Mouse (Mus musculus) v-Abl transformed pro-B cells (cell line): ENCODE data around the gene L3mbtl1.

Experiments used
- in situ Hi-C, 2 experiments: fragments of 400-800 bp; cut with MboI; formaldehyde crosslinking; loops; one replicate each; pipeline ENCODE4 v1.15.1; 2025; ENCODE audit not compliant: unreplicated experiment in 2 of 2

Gene L3mbtl1

DNA sequence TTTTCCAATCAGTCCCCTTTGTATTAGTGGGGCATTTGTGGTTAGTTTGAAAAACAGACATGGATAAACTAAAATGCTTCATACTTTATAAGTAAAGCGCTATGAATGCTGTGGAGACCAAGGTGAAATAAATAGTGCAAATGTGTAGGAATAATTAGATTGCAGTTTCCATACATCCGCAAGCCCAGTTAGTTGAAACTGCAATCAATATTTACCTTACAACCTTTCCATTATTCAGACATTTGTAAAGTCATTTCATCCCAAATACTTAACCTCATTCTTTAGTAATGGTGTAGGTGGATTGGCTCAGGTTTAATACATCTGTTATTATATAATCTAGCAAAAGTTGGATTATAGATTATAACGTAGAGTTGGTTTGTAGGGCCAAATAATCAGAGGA lies 7.6 kb upstream of the L3mbtl1 start:
- in situ Hi-C loops: loop anchor here in 1 of 2 experiments (10.0 kb wide), 1 partner anchor 139 kb away; no protein-coding TSS in a partner anchor

DNA sequence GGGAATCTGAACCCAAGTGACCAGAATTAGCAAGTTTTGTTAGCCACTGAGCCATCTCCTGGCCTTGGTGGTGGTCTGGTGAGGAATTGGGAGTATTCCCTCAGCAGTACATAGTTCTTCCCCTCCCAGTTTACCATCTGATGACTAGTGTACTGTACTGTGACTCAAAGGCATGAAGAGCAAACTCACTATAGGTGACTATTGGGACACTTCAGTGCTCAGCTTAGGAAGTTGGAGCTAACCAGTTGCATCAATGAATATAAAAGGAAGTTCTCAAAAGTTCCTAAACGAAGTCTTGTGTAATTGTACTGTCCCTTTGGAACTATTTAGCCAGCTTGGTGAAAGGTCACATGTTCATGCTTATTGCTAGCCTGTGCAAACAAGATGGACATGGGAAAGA lies 3.7 kb upstream of the L3mbtl1 start:
- in situ Hi-C loops: loop anchor here in 1 of 2 experiments (10.0 kb wide), 1 partner anchor 135 kb away; no protein-coding TSS in a partner anchor

DNA sequence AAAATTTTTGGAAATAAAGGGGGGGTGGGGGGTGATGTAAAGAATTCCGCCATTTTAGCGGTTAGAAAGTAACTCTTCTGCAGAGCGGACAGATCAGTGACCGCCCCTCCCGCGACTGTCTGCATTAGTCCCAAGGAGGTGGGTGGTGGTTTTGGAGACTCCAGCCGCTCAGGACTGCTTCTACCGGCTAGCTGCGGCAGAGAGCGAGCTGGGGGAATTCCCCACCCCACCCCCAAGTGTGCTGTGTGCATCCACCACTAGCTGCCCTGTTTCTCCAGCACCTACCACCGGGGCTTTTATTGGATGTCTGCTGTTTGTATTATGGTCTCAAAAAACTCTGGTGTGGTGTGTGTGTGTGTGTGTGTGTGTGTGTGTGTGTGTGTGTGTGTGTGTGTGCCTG lies 659 bp downstream of the L3mbtl1 start:
- in situ Hi-C loops: no loop called here

DNA sequence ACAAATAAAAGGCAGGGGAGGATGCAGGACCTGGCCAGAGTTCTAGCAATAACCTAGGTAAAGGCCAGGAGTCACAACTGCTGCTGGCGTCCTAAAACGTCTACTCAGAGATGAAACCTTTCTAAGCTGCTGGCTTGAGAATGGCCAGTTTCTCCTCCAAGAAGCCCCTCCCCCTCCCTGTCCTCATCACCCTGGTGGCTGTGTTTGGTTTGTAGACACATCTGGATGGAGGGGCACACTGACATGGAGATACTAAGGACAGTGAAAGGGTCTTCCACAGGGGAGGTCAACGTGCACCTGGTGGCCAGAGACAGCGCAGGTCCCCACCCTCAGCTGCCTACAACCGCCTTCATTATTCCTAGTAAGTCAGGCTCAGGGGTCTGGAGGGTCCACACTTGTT lies 3.7 kb downstream of the L3mbtl1 start:
- in situ Hi-C loops: no loop called here

DNA sequence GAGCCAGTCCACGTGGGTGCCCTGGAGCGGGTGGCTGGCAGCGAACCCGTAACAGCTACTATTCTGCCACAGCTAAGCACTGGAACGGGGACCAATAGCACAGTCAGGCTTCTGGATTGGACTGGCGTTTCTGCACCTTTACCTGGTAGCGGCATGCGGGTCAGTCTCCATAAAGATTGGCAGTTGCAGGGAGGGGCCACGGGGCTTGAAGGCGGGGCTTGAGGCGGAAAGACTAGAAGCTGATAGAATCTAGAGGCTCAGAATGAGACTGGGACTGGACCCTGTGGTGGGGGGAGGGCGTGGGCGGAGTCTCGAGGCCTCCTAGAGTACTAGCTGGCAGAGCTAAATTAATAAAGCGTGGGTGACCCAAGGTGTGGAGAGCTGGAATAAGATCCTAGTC lies 4.5 kb downstream of the L3mbtl1 start:
- in situ Hi-C loops: no loop called here

DNA sequence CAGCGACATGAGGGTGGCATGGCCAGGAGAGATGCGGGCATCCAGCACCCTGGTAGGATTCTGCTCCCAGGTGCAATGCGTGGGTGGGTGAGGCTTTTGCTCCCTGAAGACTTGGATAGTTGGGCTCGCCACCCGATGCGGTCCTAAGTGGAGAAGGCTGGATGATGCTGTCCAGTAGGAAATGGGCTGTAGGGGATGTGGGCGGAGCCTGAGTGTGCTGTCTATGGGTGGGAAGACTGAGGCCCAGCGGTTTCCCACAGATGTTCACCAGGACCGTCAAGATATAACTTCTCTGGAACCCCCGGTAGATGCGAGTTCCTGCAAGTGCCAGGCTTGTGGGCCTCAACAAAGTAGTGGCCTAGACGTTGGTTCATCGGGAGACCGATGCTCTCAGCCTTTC lies 4.9 kb downstream of the L3mbtl1 start:
- in situ Hi-C loops: no loop called here

DNA sequence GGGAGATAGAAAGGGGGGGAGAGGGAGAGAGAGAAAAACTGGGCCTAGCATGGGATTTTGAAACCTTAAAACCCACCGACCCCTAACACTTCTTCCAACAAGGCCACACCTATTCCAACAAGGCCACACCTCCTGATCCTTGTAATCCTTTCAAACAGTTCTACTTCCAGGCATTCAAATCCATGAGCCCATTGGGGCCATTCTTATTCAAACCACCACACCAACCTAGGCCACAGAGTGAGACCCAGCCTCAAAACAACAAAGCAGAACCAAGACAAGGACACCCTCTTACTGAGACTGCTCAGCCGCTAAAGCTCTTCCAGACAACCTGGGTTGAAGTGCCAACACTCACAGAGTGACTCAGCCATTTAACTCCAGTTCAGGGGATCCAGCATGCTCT lies 7.5 kb downstream of the L3mbtl1 start:
- in situ Hi-C loops: no loop called here

DNA sequence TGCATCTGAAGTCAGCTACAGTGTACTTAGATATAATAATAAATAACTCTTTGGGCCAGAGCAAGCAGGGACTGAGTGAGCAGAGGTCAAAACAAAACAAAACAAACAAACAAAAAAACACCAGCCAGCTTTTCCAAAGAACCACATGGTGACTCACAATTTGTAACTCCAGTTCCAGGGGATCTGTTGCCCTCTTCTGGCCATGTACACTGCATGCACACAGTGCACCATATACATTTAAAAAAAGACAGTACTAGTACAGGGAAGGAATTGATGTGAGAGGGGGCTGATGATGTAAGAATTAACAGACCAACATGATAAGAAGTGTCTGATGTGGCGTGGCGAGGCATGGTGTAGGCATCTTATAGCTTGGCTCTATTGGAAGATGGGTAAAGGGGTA lies 13.6 kb downstream of the L3mbtl1 start:
- in situ Hi-C loops: no loop called here

DNA sequence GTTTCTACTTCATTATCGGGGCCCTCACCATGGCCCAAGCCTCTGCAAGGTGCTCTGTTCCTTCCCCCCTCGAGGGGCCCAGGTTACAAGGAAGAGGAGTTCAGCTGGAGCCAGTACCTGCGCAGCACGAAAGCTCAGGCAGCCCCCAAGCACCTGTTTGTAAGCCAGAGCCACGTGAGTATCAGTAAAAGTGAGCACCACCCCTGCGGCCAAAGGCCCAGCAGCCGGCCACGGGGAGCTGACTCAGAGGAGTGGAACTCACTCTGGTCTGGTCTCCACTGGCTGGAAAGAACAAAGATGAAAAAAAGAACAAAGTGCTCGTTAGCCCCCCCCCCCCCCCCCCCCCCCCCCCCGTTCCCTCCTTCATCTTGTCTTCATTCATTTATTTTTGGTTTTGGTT lies 18.0 kb downstream of the L3mbtl1 start:
- in situ Hi-C loops: no loop called here

DNA sequence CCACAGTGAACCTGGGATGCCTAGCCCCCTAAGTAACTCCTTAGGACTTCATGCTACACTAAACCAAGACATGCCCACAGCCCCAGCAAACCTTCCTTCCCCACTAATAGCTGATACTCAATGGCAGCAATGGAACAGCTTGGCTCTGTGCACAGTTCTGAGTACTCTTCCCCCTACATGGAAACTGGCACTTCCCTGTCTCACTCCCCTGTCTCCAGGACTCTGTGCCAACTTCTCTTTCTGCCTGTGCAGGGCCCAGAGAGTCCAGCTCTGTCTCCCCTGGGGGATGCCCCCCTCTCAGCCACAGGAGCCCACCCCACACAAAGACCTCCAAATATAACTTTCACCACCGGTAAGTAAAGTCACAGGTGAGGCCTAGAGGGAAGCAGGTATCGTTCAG lies 23.5 kb downstream of the L3mbtl1 start:
- in situ Hi-C loops: no loop called here

DNA sequence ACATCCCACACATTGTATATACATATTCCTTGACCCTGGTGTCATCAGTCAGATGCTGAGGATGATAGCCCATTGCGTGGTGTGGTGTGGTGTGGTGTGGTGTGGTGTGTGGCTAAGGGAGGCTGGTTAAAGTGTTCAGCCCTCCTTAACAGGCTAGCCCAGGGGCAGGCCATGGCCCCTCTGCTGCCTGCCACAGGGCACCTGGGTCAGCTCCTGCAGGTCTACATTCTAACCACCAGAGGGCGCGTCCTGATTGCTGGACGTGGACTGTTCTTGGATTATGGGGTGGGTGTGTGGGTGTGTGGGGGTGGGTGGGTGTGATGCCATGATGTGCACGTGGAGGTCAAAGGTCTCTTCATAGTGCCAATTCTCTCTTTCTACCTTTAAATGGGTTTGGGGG lies 25.1 kb downstream of the L3mbtl1 start:
- in situ Hi-C loops: no loop called here

DNA sequence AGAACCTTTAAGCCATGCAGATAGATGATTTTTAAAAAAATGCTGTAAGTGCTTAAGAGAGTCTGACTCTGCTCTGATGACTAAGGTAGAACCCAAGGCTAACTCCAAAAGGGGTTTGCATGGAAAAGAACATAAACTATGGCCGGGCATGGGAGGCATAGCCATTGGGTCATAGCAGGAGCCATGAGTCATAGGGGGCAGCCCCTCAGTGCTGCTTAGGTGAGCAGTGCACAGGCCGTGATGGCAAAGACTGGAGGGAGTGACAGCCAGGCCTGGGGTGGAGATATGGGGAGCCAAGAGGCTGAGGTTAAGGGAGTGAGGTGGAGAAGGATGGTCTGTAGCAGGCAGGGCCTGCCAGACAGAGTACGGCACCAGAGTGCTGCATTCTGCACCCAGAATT lies 25.8 kb downstream of the L3mbtl1 start:
- in situ Hi-C loops: no loop called here

DNA sequence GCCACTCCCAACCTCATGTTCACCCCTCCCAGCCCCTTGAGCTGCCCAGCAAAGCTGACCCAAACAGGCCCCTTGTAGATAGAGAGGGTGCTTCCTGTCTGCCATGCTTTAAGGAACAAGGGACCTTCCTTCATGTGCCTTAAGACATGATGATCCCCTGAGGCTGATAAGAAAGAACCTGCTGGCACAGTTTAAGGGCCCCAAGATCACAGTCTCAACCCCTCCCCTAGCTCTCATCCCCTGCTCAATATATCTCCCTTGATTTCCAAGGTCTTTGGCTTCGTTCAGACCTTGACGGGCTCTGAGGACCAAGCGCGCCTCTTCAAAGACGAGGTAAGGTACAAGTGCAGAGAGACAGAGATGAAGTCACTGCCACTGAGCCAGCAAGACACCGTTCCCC lies 27.6 kb downstream of the L3mbtl1 start:
- in situ Hi-C loops: no loop called here

DNA sequence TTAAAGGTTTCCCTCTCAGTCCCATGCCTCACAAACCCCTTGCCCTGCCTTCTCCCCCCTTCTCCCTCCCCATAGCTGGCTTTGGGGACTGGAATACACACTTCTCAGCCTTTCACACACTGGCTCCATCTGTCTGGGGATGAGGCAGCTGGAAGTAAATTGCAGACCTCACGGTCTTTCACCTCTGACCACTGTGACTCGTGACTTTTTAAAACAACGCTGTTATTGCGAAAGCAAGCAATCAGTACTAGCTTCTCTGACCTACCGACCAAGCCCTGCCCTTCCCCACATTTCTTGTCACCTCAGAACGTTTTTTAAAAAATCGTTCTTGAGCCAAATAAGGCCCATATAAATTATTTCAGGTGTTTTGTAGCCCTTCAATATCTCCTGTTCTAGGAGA lies 29.5 kb downstream of the L3mbtl1 start:
- in situ Hi-C loops: no loop called here

DNA sequence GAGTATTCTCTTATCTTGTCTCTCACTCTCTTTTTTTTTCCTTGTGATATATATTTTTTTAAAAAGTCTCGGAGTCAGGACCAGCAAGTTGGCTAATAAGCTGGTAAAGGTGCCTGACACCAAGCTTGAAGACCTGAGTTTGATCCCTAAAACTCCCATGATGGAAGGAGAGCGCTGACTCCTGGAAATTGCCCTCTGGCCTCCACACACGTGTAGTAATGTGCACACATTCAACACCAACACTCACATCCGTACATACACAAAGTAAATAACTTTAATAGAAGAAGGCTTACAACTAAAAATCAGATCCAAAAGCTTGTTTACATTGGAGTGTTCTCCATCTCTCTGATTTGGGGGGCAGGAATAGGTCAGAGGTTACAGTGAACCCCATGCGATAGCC lies 29.9 kb downstream of the L3mbtl1 start:
- in situ Hi-C loops: no loop called here

DNA sequence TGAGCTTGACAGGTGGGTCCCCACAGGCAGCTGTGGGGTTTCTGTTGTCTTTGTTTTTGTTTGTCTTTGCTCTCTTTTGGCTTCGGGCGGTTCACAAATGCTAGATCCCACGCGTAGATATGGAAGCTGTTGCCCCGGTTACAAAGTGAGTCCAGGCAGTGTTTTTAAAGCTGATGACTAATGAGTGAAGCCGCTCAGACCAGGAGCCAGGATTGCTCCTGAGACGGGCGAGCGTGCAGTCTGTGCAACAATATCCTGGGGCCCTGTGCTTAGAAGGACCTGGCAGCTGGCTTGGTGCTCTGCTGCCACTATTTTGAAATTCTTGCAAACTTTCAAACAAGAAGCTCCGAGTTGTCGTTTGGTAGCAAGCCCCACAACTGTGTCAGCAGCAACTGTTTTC lies 30.4 kb downstream of the L3mbtl1 start:
- in situ Hi-C loops: no loop called here

DNA sequence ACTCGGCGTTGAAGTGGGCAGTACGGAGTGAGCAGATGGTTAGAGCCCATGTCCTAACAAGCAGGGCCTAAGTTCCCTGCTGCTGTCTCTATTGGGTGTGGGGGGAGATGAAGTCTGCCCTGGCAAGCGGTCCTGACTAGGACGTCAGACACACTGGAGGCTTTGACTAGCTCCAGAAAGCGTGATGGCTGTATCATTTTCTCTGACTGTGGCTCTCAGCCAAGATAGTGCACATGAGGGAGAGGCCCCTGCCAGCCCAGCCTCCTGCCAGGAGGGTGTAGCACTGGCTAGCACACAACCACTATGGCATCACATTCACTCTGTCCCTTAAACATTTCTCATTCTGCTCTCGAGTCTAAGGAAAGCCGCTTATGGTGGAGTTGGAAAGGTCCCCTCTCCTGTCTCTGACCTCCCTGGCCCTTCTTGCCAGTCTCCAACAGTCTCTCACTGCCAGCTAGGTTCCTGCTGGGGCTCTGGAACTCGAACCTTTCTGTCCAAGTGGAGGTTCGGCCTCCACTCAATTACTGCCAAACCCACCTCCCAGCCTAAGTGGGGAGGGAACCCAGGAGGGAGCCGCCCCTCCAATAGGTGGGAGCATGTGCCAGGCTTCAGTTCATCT lies 32.0 kb downstream of the L3mbtl1 start:
- in situ Hi-C loops: no loop called here

DNA sequence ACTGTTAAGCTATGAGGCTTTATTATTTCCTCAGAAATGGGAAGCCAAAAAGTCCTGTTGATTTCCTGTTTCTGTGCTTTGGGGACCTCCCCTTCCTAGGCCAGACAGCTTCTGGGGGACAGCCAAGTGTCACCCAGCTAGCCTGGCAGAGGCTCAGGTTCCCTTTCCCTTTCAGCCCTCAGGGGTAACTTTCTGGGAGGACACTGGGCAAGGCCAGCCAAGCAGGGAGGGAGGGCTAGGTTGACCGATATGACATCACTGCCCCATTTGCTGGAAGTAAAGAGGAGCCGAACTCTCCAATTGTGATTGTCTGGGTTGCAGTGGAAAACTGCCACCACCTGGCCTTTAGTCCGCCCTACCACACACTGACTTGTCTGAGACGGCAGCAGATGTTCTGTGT lies 32.7 kb downstream of the L3mbtl1 start:
- in situ Hi-C loops: no loop called here

DNA sequence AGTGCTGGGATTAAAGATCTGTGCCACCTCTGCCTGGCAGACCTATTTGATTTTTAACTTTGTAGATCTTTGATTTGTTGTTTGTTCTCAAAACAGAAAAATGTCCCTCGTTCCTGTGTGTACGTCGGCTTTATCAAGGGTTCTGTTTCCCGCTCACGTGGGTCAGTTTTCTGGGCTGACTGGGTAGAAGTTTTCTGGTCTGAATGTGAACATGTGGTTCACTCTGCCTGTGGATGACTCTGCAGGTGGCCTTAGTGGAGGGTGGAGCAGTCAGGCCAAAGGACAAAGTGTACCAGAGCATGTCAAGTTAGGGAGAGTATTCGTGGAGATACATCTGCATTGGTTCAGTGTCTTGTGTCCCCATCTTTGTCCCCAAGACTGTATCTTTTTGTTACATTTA lies 41.1 kb downstream of the L3mbtl1 start:
- in situ Hi-C loops: no loop called here

DNA sequence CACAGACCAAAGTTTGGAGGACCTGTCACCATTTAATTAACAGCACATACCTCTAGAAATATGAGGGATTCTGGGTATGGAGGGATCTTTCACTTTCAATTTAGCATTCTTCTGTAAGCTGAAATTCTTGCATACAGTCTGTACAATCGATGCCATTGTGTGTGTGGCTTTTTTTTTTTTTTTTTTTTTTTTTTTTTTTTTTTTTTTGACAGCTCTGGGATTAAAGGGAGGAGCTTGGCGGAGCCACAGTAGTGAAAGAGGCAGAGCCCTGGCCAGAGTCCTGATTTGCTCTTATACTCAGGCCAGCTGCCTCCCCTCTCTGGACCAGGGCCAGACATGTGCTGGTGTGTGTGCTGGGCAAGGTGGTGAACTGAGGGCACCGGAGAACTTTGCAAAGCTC lies 42.7 kb downstream of the L3mbtl1 start:
- in situ Hi-C loops: no loop called here

DNA sequence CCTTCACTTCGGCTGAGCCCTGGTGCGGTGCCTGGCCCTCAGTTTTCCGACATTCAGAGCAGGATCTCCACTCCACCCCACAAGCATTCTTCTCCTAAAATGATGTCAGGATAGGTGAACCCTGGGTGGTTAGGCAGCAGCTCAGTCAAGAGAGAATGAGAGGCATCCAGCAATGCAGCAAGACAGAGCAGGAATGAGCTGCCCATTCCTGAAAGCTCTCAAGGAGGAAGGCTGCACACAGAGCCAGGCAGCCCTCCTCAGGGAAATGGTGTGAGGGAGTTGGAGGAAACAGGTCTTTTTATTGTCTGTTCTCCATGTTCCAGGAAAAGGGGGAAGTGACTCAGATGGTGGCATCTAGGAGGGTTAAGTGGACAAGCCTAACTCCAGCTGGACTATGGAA lies 43.5 kb downstream of the L3mbtl1 start:
- in situ Hi-C loops: no loop called here

DNA sequence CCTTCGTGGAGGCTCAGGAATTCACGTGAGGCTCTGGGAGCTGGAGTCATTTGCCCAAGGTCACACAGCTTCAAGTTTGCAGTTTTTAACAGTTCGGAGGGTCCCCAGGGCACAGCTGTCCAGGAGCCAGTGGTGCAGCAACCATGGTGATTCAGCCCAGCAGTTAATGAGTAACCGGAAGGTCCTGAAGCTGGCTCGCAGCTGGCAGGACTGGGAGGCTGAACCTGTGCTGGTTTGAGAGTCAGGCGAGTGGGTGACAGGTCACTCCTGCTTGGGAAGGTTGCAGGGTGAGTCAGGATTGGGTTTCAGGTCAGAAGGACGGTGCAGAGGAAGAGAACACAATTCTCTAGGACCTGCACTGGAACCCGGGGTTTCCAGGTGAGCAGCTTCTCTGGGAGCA lies 43.9 kb downstream of the L3mbtl1 start, which contains the start of gene Sgk2:
Gene Sgk2, plus strand, starts transcription at position 113 of the 400 bp plus-strand sequence.
- in situ Hi-C loops: no loop called here

DNA sequence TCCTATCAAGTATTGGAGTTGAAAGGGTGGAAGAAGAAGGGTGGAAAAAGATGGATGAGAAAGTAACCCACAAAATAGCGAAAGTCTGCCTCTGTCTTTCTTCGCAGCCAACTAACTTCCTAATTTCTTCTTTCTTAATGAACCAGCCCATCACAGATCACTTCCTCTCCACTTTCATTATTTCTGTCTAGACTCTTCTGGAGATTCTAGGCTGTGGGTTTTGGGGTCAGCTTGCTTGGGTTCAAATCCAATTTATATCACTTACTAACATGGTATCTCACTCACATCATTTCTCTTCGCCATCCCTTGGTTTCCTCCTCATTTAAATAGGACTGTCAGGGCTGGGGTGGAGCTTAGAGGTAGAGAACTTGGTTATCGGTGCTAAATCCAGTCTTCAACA lies 45.0 kb downstream of the L3mbtl1 start:
- in situ Hi-C loops: no loop called here
